Mouse (Mus musculus): Measurements from ENCODE around the gene Hmg20b. TPM values are rescaled to one million over a fixed set of nuclear protein-coding genes. Genes with fewer than 3 reads are reported as not detected.
A peak's percentile ranks its signal among the peaks of the same experiment; 100 is the strongest.

Hmg20b gene
- total and polyA plus RNA-seq, 2 experiments from 2014 or later, result 80.7 to 92.3 TPM

- ATAC-seq (ENCODE audit: insufficient read depth, low read depth), result no peak
- H3K4me3 ChIP-seq (ENCODE audit: low read depth, low read length), result no peak overlapping the region
- H3K27ac ChIP-seq (ENCODE audit: low read depth), result no peak overlapping the region
- 86% methylated on average over 12 of the region's 12 CpGs for WGBS
- no peak overlapping the region for H3K9ac ChIP-seq (replicated peaks; ENCODE audit: low read depth, low read length)
- peaks cover 21% of the 10 kb centered on the region for H3K4me1 ChIP-seq (ENCODE audit: control insufficient read depth, insufficient read depth)
- TF ChIP-seq EP300 (IDR thresholded peaks at IDR 0.05; ENCODE audit: low read depth) (no peak), CTCF (IDR thresholded peaks at IDR 0.05; ENCODE audit: low read depth) (no peak)
- no peaks in the 10 kb centered on the region for H3K9me3 ChIP-seq (replicated peaks; ENCODE audit: control insufficient read depth, low read length)
- H3K4me2 ChIP-seq (ENCODE audit: low read depth, low read length), result no peak overlapping the region
- no peaks in the 10 kb centered on the region for H3K27me3 ChIP-seq (ENCODE audit: control insufficient read depth, insufficient read depth, low read length)
- H3K36me3 ChIP-seq (replicated peaks; ENCODE audit: control insufficient read depth, insufficient read depth, low read length), result peaks cover 54% of the 10 kb centered on the region
- DNase-seq (ENCODE audit: low spot score), result no peak
Measured at GRCm38 (mm10) chr10:81306173-81306668, 44.1 kb downstream of the Hmg20b start.

- Histone ChIP-seq H3K4me2 (ENCODE audit: low read depth, low read length) (no peak overlapping the region), H3K9me3 (replicated peaks; ENCODE audit: control insufficient read depth, low read length) (no peaks in the 10 kb centered on the region), H3K36me3 (replicated peaks; ENCODE audit: control insufficient read depth, insufficient read depth, low read length) (peaks cover 48% of the 10 kb centered on the region), H3K9ac (replicated peaks; ENCODE audit: low read depth, low read length) (no peak overlapping the region), H3K4me3 (ENCODE audit: low read depth, low read length) (no peak overlapping the region), H3K4me1 (ENCODE audit: control insufficient read depth, insufficient read depth) (peaks cover 27% of the 10 kb centered on the region), H3K27me3 (ENCODE audit: control insufficient read depth, insufficient read depth, low read length) (no peaks in the 10 kb centered on the region), H3K27ac (ENCODE audit: low read depth) (no peak overlapping the region)
- DNase-seq (ENCODE audit: low spot score) (no peak), ATAC-seq (ENCODE audit: insufficient read depth, low read depth) (no peak)
- WGBS, result 92% methylated on average over 14 of the region's 14 CpGs
- TF ChIP-seq CTCF (IDR thresholded peaks at IDR 0.05; ENCODE audit: low read depth) (no peak), EP300 (IDR thresholded peaks at IDR 0.05; ENCODE audit: low read depth) (no peak)
Measured at GRCm38 (mm10) chr10:81305663-81306062, 44.6 kb downstream of the Hmg20b start.

- no peak overlapping the region for H3K4me3 ChIP-seq (ENCODE audit: low read depth, low read length)
- H3K27me3 ChIP-seq (ENCODE audit: control insufficient read depth, insufficient read depth, low read length), result no peaks in the 10 kb centered on the region
- ATAC-seq (ENCODE audit: insufficient read depth, low read depth), result peak; percentile 19; the same call in 1 of the 2 replicates
- H3K4me2 ChIP-seq (ENCODE audit: low read depth, low read length), result no peak overlapping the region
- no peak overlapping the region for H3K9ac ChIP-seq (replicated peaks; ENCODE audit: low read depth, low read length)
- H3K36me3 ChIP-seq (replicated peaks; ENCODE audit: control insufficient read depth, insufficient read depth, low read length), result peaks cover 42% of the 10 kb centered on the region
- H3K27ac ChIP-seq (ENCODE audit: low read depth), result no peak overlapping the region
- DNase-seq (ENCODE audit: low spot score), result peak; percentile 67
- peaks cover 36% of the 10 kb centered on the region for H3K4me1 ChIP-seq (ENCODE audit: control insufficient read depth, insufficient read depth)
- 21% methylated on average over 6 of the region's 9 CpGs for WGBS
- TF ChIP-seq EP300 (IDR thresholded peaks at IDR 0.05; ENCODE audit: low read depth) (no peak), CTCF (IDR thresholded peaks at IDR 0.05; ENCODE audit: low read depth) (peak; percentile 80)
- H3K9me3 ChIP-seq (replicated peaks; ENCODE audit: control insufficient read depth, low read length), result no peaks in the 10 kb centered on the region
Measured at GRCm38 (mm10) chr10:81304597-81305238, 45.6 kb downstream of the Hmg20b start.

GRCm38 (mm10) chr10:81303761-81304160 is 46.5 kb downstream of the Hmg20b start:
- ATAC-seq (ENCODE audit: insufficient read depth, low read depth), result no peak

GRCm38 (mm10) chr10:81303258-81303657 is 47.0 kb downstream of the Hmg20b start:
- DNase-seq (ENCODE audit: low spot score), result no peak
- peak; percentile 10; the same call in 1 of the 2 replicates for ATAC-seq (ENCODE audit: insufficient read depth, low read depth)
- peak overlapping the region; percentile 17; the same call in 1 of the 2 replicates for H3K9ac ChIP-seq (replicated peaks; ENCODE audit: low read depth, low read length)
- no peaks in the 10 kb centered on the region for H3K9me3 ChIP-seq (replicated peaks; ENCODE audit: control insufficient read depth, low read length)
- WGBS, result 41% methylated on average over 10 of the region's 10 CpGs
- no peaks in the 10 kb centered on the region for H3K27me3 ChIP-seq (ENCODE audit: control insufficient read depth, insufficient read depth, low read length)
- TF ChIP-seq EP300 (IDR thresholded peaks at IDR 0.05; ENCODE audit: low read depth) (no peak; the same call in 1 of the 2 replicates), CTCF (IDR thresholded peaks at IDR 0.05; ENCODE audit: low read depth) (no peak)
- peaks cover 45% of the 10 kb centered on the region for H3K4me1 ChIP-seq (ENCODE audit: control insufficient read depth, insufficient read depth)
- peak overlapping the region; percentile 45 for H3K4me2 ChIP-seq (ENCODE audit: low read depth, low read length)
- peaks cover 27% of the 10 kb centered on the region for H3K36me3 ChIP-seq (replicated peaks; ENCODE audit: control insufficient read depth, insufficient read depth, low read length)
- H3K27ac ChIP-seq (ENCODE audit: low read depth), result peak overlapping the region; percentile 74
- 0 out of 2 replicates have a peak overlapping the region, but pooled peaks have one; percentile 4 for H3K4me3 ChIP-seq (ENCODE audit: low read depth, low read length)

More at GRCm38 (mm10) chr10:81303761-81304160, 46.5 kb downstream of the Hmg20b start:
- no peak overlapping the region for H3K4me3 ChIP-seq (ENCODE audit: low read depth, low read length)
- H3K9ac ChIP-seq (replicated peaks; ENCODE audit: low read depth, low read length), result no peak overlapping the region
- no peak for DNase-seq (ENCODE audit: low spot score)
- no peaks in the 10 kb centered on the region for H3K9me3 ChIP-seq (replicated peaks; ENCODE audit: control insufficient read depth, low read length)
- TF ChIP-seq CTCF (IDR thresholded peaks at IDR 0.05; ENCODE audit: low read depth) (no peak), EP300 (IDR thresholded peaks at IDR 0.05; ENCODE audit: low read depth) (no peak)
- H3K27ac ChIP-seq (ENCODE audit: low read depth), result no peak overlapping the region
- H3K36me3 ChIP-seq (replicated peaks; ENCODE audit: control insufficient read depth, insufficient read depth, low read length), result peaks cover 32% of the 10 kb centered on the region
- H3K4me1 ChIP-seq (ENCODE audit: control insufficient read depth, insufficient read depth), result peaks cover 44% of the 10 kb centered on the region
- no peak overlapping the region for H3K4me2 ChIP-seq (ENCODE audit: low read depth, low read length)
- no peaks in the 10 kb centered on the region for H3K27me3 ChIP-seq (ENCODE audit: control insufficient read depth, insufficient read depth, low read length)
- 67% methylated on average over 7 of the region's 7 CpGs for WGBS

All from heart, postnatal 0 days (tissue).